Mouse (Mus musculus): ENCODE measurements around the gene Nudt8. TPM values are rescaled to one million over a fixed set of nuclear protein-coding genes. Genes with fewer than 3 reads are reported as not detected.
A peak's percentile ranks its signal among the peaks of the same experiment; 100 is the strongest.
"Not testable (repeated sequence)": the region's sequence is repeated elsewhere in the genome, so short reads cannot be mapped to it uniquely, and the experiment has no call there.

Nudt8 gene
- polyA plus RNA-seq, 1 experiment: 17.5 TPM

GRCm38 (mm10) chr19:3966330-3967075 lies 33.9 kb upstream of the Nudt8 start:
- TF ChIP-seq CTCF (IDR thresholded peaks at IDR 0.05; ENCODE audit: borderline replicate concordance, extremely low read depth, insufficient read depth, insufficient read length) (peak; percentile 28; the same call in 1 of the 2 replicates), POLR2A (IDR thresholded peaks at IDR 0.05; ENCODE audit: borderline replicate concordance, extremely low read depth, insufficient read depth, insufficient read length, poor library complexity, severe bottlenecking) (no peak)
- DNase-seq (ENCODE audit: low read depth): no peak

GRCm38 (mm10) chr19:3967258-3967657 lies 33.1 kb upstream of the Nudt8 start:
- DNase-seq (ENCODE audit: low read depth): no peak
- no peak for TF ChIP-seq CTCF (IDR thresholded peaks at IDR 0.05; ENCODE audit: borderline replicate concordance, extremely low read depth, insufficient read depth, insufficient read length)
- no peak for TF ChIP-seq POLR2A (IDR thresholded peaks at IDR 0.05; ENCODE audit: borderline replicate concordance, extremely low read depth, insufficient read depth, insufficient read length, poor library complexity, severe bottlenecking)

GRCm38 (mm10) chr19:3972229-3972628 lies 28.2 kb upstream of the Nudt8 start, which contains the start of gene Aldh3b2:
Aldh3b2 (plus strand) TSS chr19:3972328.
- no peak for TF ChIP-seq POLR2A (IDR thresholded peaks at IDR 0.05; ENCODE audit: borderline replicate concordance, extremely low read depth, insufficient read depth, insufficient read length, poor library complexity, severe bottlenecking)
- no peak for TF ChIP-seq CTCF (IDR thresholded peaks at IDR 0.05; ENCODE audit: borderline replicate concordance, extremely low read depth, insufficient read depth, insufficient read length)
- DNase-seq (ENCODE audit: low read depth): no peak

- not testable (repeated sequence) for DNase-seq (ENCODE audit: low read depth)
Measured at GRCm38 (mm10) chr19:3974608-3975007, 25.8 kb upstream of the Nudt8 start.

- DNase-seq (ENCODE audit: low read depth): no peak
- TF ChIP-seq POLR2A (IDR thresholded peaks at IDR 0.05; ENCODE audit: borderline replicate concordance, extremely low read depth, insufficient read depth, insufficient read length, poor library complexity, severe bottlenecking) (no peak), CTCF (IDR thresholded peaks at IDR 0.05; ENCODE audit: borderline replicate concordance, extremely low read depth, insufficient read depth, insufficient read length) (no peak)
Measured at GRCm38 (mm10) chr19:3975866-3976265, 24.5 kb upstream of the Nudt8 start.

GRCm38 (mm10) chr19:3980309-3980708 lies 20.1 kb upstream of the Nudt8 start:
- peak; percentile 75 for TF ChIP-seq CTCF (IDR thresholded peaks at IDR 0.05; ENCODE audit: borderline replicate concordance, extremely low read depth, insufficient read depth, insufficient read length)
- TF ChIP-seq POLR2A (IDR thresholded peaks at IDR 0.05; ENCODE audit: borderline replicate concordance, extremely low read depth, insufficient read depth, insufficient read length, poor library complexity, severe bottlenecking): no peak
- DNase-seq (ENCODE audit: low read depth): peak; percentile 89

- DNase-seq (ENCODE audit: low read depth): no peak
- TF ChIP-seq POLR2A (IDR thresholded peaks at IDR 0.05; ENCODE audit: borderline replicate concordance, extremely low read depth, insufficient read depth, insufficient read length, poor library complexity, severe bottlenecking) (no peak), CTCF (IDR thresholded peaks at IDR 0.05; ENCODE audit: borderline replicate concordance, extremely low read depth, insufficient read depth, insufficient read length) (no peak)
Measured at GRCm38 (mm10) chr19:3980917-3981316, 19.5 kb upstream of the Nudt8 start.

GRCm38 (mm10) chr19:3983527-3984200 lies 16.7 kb upstream of the Nudt8 start:
- DNase-seq (ENCODE audit: low read depth): no peak

GRCm38 (mm10) chr19:3985261-3985681 lies 15.1 kb upstream of the Nudt8 start:
- no peak for DNase-seq (ENCODE audit: low read depth)
- no peak for TF ChIP-seq CTCF (IDR thresholded peaks at IDR 0.05; ENCODE audit: borderline replicate concordance, extremely low read depth, insufficient read depth, insufficient read length)
- no peak for TF ChIP-seq POLR2A (IDR thresholded peaks at IDR 0.05; ENCODE audit: borderline replicate concordance, extremely low read depth, insufficient read depth, insufficient read length, poor library complexity, severe bottlenecking)

More at GRCm38 (mm10) chr19:3983527-3984200, 16.7 kb upstream of the Nudt8 start:
- no peak for TF ChIP-seq POLR2A (IDR thresholded peaks at IDR 0.05; ENCODE audit: borderline replicate concordance, extremely low read depth, insufficient read depth, insufficient read length, poor library complexity, severe bottlenecking)

GRCm38 (mm10) chr19:3986334-3986733 lies 14.0 kb upstream of the Nudt8 start, which contains the start of gene Acy3:
Acy3 (plus strand) TSS chr19:3986570.
- TF ChIP-seq POLR2A (IDR thresholded peaks at IDR 0.05; ENCODE audit: borderline replicate concordance, extremely low read depth, insufficient read depth, insufficient read length, poor library complexity, severe bottlenecking) (no peak), CTCF (IDR thresholded peaks at IDR 0.05; ENCODE audit: borderline replicate concordance, extremely low read depth, insufficient read depth, insufficient read length) (no peak)
- DNase-seq (ENCODE audit: low read depth): peak; percentile 62

- TF ChIP-seq CTCF (IDR thresholded peaks at IDR 0.05; ENCODE audit: borderline replicate concordance, extremely low read depth, insufficient read depth, insufficient read length): no peak
- no peak for DNase-seq (ENCODE audit: low read depth)
Measured at GRCm38 (mm10) chr19:3988066-3988465, 12.3 kb upstream of the Nudt8 start.

GRCm38 (mm10) chr19:3988750-3989149 lies 11.6 kb upstream of the Nudt8 start:
- no peak for DNase-seq (ENCODE audit: low read depth)
- no peak for TF ChIP-seq POLR2A (IDR thresholded peaks at IDR 0.05; ENCODE audit: borderline replicate concordance, extremely low read depth, insufficient read depth, insufficient read length, poor library complexity, severe bottlenecking)
- TF ChIP-seq CTCF (IDR thresholded peaks at IDR 0.05; ENCODE audit: borderline replicate concordance, extremely low read depth, insufficient read depth, insufficient read length): no peak; the same call in 1 of the 2 replicates
